Mouse (Mus musculus): Measurements from ENCODE around the gene Pgrmc2. TPM values are rescaled to one million over a fixed set of nuclear protein-coding genes. Genes with fewer than 3 reads are reported as not detected.

Gene Pgrmc2
- total RNA-seq, 2 experiments from 2014 or later = 28.2 to 31.5 TPM

DNA sequence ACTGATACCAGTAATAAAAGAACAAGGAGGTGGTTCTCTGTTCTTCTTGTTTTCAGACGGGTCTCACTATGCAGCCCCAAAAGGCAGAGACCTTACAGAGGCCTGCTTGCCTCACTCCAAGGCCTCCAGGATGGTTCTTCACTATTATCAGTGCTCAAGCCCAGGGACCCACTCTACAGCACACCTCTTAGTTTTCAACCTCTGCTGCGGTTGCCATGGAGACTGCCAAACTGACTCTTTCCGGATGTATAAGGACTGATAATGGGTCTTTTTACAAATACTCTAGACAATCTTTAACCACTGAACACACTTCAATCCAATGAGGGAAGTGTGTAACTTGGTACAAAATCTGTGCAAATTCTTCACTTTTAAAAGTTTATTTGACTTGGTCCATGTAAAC, 2.1 kb downstream of the Pgrmc2 start:
- no peak for DNase-seq
- intact Hi-C loops (cut with DNase I) = loop anchor here (5.0 kb wide), 1 partner anchor 517 kb away; no protein-coding TSS in a partner anchor

GRCm38 (mm10) chr3:41078673-41079072, 4.2 kb downstream of the Pgrmc2 start:
- intact Hi-C loops (cut with DNase I) = loop anchor here (10.0 kb wide), 2 partner anchors 296 to 666 kb away; partner anchors contain the start of genes D3Ertd751e and Sclt1
- DNase-seq = no peak

DNA sequence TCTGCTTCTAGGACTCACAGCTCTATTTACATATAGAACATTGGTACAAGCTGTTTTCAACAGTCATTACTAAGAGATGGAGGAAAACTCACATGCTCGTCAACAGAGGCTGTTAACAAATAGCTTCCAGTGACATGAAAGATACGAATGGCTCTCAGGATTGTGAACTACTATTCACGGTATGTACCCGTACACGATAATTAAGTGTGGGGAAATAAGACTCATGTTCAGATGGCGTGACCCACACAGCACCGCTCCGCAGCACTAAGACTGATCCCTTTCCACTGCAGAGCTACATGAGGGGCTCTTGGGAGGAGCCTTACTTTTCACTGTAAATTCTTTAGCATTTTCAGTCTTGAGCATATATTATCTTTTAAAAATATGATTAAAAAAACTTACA, 7.5 kb downstream of the Pgrmc2 start:
- intact Hi-C loops (cut with DNase I) = loop anchor here (10.0 kb wide), 2 partner anchors 299 to 669 kb away; partner anchors contain the start of genes D3Ertd751e and Sclt1
- DNase-seq = no peak

GRCm38 (mm10) chr3:41070519-41070918, 12.3 kb downstream of the Pgrmc2 start:
- DNase-seq = peak; percentile 7 to 19
- intact Hi-C loops (cut with DNase I) = loop anchor here (10.0 kb wide), 2 partner anchors 304 to 674 kb away; partner anchors contain the start of genes D3Ertd751e and Sclt1

GRCm38 (mm10) chr3:41065320-41065719, 17.5 kb downstream of the Pgrmc2 start:
- no peak for DNase-seq
- intact Hi-C loops (cut with DNase I) = no loop called here

- intact Hi-C loops (cut with DNase I) = no loop called here
- DNase-seq = no peak
These were observed 20.1 kb downstream of the Pgrmc2 start for GRCm38 (mm10) chr3:41062758-41063157.

DNA sequence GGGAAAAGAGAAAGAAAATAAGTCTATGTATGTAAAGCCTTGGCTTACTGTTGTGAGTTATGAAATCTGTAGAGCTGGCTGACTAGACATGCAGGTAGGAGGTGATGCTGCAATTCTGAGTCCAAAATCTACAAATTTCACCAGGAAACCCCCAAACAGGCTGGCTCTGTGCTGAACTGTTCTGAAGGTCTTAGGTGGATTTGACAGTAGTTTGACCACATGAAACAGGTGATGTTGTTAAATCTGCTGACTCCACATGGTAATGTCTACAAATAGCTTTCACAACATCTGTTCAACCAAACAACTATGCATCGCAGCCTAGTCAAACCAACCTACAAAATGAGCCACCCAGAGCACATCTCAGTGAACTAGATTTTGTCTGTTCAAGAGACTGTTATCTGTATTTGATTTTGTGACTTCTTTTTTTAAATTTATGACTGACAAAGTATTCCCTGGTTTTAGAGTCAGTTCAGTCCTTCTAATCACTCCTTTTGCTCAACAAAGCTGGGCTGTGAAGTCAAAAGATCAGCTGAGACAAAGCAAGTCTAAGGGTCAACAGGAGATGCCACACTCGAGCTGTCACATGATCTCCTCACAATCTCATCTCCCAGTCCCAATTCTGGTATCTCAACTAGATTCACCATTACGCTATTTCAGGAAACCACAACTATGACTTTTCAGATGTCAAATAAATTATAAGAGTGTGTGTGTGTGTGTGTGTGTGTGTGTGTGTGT, 20.8 kb downstream of the Pgrmc2 start:
- intact Hi-C loops (cut with DNase I) = no loop called here
- DNase-seq = no peak

GRCm38 (mm10) chr3:41059249-41059648, 23.6 kb downstream of the Pgrmc2 start:
- intact Hi-C loops (cut with DNase I) = no loop called here
- DNase-seq = no peak

GRCm38 (mm10) chr3:41058395-41058794, 24.5 kb downstream of the Pgrmc2 start:
- intact Hi-C loops (cut with DNase I) = no loop called here
- peak in 1 of 2 experiments; percentile 18 for DNase-seq

- intact Hi-C loops (cut with DNase I) = no loop called here
- DNase-seq = no peak
These were observed 29.5 kb downstream of the Pgrmc2 start for GRCm38 (mm10) chr3:41053334-41053733.

GRCm38 (mm10) chr3:41047838-41048237, 35.0 kb downstream of the Pgrmc2 start:
- no peak for DNase-seq
- intact Hi-C loops (cut with DNase I) = no loop called here

DNA sequence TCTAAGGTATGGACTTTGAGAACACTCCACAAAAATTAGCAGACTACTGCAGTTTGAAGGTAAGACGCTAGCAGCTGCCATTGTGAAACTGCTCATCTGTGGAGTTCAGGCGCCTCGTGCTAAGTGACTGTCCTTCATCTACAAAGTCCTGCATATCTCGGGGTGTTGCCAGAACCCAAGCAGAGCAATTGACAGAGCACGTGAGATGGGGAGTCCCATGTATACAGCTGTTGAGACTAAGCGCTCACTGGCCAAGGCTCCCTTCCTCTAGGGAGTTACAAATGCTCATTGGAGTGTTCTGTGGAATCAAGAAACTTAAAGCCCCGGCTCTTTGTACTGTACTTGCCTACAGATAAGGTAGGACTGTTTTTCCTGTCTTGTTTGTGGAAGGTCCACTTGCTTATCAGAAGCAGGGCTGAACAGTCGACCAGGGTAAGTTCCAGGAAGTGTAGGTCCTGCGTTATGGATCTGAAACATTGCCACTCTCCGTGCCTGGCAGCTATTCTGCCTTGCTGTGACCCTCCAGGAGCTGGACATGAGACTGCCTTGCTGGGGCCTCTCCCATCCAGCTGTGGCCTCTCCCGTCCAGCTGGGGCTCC, 39.0 kb downstream of the Pgrmc2 start:
- intact Hi-C loops (cut with DNase I) = no loop called here
- DNase-seq = no peak

DNA sequence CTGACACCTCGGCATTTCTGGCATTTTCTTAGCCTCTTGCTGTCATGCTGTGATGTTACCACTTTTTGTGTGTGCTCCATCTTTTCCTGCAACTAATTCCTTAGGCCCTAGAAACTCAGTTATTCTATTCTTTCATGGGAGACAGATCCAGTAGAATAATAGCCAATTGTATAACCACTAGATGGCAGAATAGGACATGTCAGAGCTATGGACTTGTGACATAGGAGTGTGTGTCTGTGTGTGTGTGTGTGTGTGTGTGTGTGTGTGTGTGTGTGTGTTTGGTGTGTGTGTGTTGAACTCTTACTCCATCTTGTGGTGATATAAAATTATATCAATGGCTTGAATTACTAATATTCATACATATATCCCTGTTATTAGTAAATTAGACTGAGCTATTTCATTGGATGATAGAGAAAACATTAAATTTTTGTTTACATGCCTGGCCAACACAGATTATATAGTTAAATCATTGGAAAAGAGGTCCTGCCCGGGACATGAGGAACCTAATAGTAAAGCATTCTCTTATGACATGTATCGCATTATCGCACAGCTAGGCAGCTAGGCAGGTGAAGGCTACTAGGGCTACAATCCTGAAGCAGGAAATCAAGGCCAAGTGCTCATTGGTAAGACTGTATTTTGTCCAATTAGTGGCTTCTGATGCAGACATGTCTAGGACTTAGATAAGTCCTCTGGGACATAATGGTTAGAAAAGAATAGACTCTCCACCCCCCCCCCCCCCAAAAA, 40.5 kb downstream of the Pgrmc2 start:
- peak in 1 of 2 experiments; percentile 19 for DNase-seq
- intact Hi-C loops (cut with DNase I) = no loop called here

DNA sequence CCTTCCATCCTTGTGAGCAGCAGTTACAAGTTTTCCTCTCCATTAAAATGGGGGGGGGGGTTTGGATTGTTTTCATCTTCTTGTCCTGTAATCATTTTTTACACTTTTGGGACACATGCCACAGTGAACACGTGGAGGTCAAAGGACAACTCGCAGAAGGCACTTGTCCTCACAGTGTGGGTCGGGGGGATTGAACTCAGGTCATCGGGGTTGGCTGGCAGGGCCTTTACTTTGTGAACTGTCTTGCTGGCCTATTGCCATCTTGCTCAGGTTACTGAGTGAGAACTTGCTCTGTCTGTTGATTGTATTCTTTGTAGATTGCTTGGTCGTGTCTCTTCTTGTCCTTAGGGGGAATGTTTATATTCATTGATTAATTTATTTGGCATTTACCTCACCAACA, 41.6 kb downstream of the Pgrmc2 start:
- no peak for DNase-seq
- intact Hi-C loops (cut with DNase I) = no loop called here

- DNase-seq = no peak
- intact Hi-C loops (cut with DNase I) = no loop called here
These were observed 44.4 kb downstream of the Pgrmc2 start for GRCm38 (mm10) chr3:41038297-41038916.

DNA sequence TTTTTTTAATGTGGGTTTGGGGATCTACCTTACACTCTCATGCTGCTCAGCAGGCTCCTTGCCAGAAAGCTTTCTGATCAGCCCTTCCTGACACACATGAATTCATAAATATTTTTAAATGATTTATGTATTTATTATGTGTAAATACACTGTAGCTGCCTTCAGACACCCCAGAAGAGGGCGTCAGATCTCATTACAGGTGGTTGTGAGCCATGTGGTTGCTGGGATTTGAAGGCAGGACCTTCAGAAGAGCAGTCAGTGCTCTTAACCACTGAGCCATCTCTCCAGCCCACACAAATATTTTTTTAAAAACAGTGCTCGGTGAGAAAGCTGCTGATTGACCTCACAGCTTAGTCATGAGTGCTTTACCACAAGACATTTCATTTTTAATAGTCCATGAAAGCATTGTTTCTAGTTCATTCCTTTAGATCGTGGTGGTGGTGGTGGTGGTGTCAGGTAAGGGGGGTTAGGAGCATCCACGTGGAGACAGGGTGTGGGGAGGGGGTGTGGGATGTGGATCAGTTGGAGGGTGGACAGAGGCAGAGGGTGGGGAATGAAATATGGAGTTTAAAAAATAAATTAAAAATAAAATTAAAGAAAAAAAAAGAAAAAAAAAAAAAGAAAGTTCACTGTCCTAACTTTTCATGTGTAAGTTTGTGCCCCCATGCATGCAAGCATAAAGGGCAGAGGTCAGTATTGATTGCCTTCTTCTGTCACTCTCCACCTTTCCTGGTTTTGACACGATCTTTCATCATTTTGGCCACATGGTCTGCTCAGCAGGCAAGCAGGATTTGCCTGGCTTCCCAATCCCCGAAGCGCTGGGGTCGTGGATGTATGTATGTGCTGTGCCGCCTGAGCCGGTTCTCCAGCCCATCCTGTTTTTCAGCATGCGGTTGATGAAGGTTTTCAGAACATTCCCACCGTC, 51.3 kb downstream of the Pgrmc2 start:
- intact Hi-C loops (cut with DNase I) = no loop called here
- DNase-seq = no peak

DNA sequence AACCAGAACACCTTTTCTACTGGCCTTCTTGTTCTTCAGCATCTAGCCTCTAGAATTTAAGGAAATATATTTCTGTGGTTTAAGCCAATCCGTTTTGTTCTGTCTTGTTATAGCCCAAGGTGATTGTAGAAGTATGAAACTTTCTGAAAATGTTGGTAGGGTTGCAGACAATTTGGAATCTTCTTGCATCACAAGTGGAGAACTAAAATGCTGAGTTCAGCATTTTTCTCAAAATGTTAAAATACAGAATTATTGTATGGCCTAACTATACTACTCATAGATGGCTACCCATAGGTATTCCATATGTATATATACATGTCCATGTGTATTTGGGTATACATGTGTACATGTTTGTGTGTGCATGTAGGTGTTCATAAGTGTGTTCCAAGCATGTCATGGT, 52.1 kb downstream of the Pgrmc2 start:
- intact Hi-C loops (cut with DNase I) = no loop called here
- no peak for DNase-seq

DNA sequence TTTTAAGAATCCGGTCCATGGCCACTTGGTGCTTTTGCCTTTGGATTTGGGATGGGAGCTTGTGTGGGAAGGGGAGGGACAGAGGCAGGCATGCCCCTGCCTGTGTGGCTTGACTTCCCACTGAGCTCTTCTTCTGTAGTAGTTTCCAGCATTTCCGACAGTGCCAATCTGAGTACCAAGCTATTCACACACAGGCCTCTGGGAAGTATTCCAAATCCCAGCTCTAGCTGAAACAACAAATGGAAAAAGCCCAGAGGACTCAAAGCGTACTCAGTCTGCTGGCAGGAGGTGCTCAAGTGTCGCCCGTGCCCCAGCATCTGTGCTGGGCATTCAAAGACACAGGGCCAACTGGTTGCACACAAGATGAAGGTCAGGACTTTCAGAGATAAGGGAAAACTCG, 60.9 kb downstream of the Pgrmc2 start:
- intact Hi-C loops (cut with DNase I) = no loop called here
- peak; percentile 7 to 13 for DNase-seq

DNA sequence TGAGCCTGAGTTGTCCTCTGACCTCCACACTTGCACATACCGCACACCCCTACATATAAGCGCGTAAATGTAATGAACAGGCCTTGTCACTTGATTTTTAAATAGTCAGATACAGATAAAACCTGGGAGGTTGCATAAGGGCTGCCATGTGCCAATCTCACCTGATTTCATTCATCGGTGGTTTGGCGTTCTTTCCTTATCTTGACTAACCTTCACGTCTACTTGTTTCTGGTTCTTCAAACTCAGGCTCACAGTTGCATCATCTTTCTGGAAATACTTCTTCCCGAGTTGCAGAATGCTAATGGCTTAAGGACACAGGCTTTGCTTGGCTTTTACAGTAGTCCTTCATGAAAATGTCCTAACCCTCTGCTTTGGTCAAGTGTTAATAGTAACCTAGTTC, 62.2 kb downstream of the Pgrmc2 start:
- no peak for DNase-seq
- intact Hi-C loops (cut with DNase I) = no loop called here
